Mouse (Mus musculus): Measurements from ENCODE around the gene Fam131a.
A peak's percentile ranks its signal among the peaks of the same experiment; 100 is the strongest.

Gene Fam131a

DNA sequence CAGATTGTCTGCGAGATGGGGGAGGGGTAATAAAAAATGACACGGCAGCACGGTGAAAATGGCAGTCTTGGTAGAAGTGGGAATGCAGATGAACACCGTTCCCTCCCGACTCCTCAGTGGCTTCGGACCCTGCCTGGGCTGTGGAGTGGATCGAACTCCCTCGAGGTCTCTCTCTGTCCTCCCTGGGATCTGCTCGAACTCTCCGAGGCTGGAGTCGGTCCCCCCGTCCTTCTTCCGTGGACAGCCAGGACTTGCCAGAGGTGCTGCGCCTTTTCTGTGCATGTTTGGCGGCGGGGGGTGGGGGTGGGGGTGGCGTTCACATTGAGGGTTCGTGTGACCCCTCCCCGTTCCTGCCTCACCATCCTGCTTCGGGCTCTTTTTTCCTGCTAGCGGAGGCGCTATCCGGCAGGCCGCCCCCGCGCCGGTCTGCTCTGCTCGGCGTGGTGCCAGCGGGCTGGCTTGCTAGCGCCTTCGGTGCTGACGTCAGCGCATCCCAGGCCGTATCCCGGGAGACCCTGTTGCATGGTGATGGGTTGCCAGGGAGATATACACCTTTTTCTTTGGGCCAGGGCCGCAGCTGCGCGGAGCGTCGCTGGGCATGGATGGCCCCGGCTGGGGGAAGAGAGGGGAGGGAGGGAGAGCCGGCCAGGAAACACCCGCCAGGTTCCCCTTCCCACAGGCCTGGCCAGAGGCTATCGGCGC lies 2.7 kb downstream of the Fam131a start:
- DNase-seq (ENCODE audit: low spot score in 2 of 2): no peak

DNA sequence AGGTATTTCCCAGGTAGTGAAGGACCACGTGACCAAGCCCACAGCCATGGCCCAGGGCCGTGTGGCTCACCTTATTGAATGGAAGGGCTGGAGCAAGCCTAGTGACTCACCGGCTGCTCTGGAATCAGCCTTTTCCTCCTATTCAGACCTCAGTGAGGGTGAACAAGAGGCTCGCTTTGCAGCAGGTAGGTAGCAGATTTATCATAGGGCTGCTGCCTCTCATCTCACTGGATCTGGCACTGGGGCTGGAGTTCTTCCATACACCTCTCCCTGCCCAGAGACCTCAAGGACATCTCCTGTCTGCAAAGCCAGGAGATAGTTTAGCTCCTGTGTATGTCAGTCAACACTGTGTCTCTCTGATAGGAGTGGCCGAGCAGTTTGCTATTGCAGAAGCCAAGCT lies 6.2 kb downstream of the Fam131a start:
- no peak for DNase-seq (ENCODE audit: low spot score in 2 of 2)

DNA sequence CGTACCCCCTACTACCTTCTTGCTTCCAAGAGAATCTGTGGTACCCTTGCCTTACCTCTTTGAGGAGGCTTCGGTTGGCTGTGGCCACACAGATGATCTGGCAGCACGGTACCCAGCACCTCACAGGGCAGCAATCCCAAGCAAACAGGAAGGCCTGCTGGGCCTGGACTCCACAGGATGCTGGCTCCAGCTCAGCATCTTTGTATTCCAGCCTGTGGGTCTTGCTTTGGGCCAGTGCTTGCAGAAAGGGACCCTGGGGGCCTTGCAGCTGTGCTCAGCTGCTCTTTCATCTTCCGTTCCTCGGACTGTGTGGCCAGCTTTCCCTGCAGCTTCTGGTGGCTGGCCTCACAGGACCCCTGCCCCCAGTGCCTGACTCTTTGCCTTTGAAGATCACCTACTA lies 7.0 kb downstream of the Fam131a start:
- DNase-seq (ENCODE audit: low spot score in 2 of 2): no peak

DNA sequence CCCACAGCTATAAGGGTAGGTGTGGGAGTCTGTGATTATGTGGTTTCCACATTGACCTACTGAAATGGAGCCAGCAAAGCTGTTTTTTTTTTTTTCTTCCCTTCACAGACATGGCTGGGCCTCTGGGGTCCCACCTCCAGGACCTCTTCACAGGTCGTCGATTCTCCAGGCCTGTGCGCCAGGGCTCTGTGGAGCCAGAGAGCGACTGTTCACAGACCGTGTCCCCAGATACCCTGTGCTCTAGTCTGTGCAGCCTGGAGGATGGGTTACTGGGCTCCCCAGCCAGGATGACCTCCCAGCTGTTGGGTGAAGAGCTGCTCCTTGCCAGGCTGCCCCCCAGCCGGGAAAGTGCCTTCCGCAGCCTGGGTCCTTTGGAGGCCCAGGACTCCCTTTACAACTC lies 8.3 kb downstream of the Fam131a start:
- DNase-seq (ENCODE audit: low spot score in 2 of 2): no peak

DNA sequence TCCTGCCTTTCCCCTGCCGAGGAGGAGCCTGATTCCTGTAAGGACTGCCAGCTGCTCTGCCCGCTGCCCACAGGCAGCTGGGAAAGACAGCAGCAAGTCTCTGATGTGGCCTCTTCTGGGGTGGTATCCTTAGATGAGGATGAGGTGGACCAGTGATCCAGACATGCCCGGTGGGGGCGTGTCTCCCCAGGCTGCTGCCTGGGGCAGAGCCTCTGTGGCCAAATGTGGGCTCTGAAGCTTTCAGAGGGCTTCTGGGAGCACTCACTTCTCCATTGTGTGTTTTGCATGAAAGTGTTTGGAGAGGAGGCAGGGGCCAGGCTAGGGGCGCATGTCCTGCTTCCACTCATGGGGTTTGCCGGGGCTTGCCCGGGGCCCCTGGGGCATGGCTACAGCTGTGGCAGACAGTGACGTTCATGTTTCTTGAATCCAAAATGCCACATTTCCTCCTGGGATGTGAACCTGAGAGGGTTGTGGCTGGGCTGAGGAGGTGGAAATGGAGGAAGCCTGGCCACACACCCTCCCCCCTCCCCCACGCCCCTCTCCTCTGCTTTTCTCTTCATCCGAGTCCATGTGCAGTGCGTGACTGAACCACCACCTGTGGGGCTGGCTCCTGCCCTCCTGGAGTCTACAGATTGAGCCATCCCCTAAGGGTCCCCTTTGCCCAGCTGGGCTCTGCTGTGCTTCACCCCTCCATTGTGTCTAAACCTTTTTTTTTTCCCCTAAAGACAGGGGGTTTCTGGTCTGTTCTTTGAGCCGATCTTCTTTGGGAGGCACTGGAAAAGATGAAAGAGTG lies 8.9 kb downstream of the Fam131a start:
- DNase-seq (ENCODE audit: low spot score in 2 of 2): no peak

DNA sequence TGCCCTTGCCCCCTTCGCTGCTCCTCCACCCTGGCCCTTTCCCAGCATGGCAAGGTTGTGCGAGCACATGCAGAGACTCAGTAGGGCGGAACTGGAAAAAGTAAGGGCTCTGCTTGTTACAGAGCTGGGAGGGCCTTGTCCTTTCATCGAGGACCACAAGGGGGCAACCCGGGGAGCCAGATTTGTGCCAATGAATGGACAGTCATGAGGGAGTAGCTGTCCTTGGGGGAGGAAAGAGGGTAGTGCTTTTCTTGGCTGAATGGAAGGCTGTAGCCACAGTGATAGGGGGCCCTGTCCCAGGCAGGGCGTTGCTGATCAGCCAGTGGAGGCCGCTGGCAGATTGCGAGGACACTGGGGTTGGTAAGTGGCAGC lies 9.5 kb downstream of the Fam131a start:
- peak in 1 of 2 experiments; percentile 34 for DNase-seq (ENCODE audit: low spot score in 2 of 2)

DNA sequence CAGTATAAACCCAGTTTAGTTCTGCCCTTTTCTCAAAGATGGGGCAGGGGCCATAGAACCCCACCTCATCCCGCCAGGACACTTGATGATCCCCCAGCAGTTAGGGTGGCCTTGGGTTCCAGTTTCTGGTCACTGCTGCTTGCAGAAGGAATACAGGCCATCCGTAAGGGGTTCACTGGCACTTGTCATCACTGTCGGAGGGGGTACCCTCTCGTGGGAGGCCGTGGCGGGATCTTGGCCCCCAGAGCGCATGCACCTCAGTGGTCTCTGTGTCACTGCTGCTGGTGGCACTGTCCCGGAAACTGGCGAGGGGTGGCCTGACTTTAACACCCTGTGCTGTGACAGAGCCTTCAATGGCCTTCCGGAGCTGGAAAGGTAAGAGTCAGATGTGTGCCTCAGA lies 10.0 kb downstream of the Fam131a start:
- DNase-seq (ENCODE audit: low spot score in 2 of 2): no peak

DNA sequence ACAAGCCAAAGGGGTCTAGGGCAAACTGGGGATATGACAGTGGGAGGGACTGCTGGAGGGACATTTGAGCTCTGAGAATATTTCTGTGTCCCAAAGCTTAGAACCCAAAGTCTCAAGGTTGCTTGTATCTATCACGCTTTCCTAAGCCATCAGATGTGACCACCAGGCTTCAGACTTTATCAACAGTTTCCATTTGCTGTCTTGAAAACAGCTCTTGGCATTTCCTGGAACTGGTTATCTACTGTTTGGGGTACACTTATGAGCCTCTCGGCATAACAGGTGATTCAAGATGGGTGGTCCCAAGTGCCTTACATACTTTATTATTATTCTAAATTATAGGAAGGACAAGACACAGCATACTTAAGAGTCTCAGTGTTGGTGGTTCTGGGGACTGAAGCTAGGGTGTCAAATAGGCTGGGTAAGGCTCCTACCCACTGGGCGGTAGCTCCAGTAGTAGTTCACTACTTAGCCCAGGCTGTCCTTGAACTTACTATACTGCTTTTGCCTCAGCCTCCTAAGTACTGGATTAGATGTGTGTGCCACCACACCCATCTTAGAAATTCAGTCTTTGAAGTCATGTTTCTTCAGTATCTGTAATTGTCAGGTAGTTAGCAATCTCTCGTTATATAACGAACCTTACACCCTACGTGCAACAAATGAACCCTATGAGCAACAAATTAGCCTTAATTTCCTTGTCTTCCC lies 10.8 kb downstream of the Fam131a start:
- no peak for DNase-seq (ENCODE audit: low spot score in 2 of 2)

DNA sequence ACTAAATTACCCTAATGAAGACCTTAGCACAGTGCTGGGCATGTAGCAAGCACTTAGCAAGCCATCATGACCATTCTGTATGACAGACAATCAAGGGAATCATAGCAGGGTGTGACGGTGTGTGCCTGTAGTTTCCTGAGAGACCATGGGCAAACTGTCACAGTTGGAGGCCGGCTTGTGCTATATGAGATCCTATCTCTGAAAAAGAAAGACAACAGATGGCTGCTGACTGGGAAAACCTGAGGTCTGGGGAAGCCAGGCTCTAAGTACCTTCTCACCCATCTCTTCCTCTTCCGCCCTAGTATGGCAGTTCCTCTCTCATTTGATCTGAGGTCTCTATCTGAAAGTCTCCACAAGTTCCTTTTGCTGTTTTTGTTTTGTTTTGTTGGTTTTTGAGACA lies 12.7 kb downstream of the Fam131a start:
- no peak for DNase-seq (ENCODE audit: low spot score in 2 of 2)

DNA sequence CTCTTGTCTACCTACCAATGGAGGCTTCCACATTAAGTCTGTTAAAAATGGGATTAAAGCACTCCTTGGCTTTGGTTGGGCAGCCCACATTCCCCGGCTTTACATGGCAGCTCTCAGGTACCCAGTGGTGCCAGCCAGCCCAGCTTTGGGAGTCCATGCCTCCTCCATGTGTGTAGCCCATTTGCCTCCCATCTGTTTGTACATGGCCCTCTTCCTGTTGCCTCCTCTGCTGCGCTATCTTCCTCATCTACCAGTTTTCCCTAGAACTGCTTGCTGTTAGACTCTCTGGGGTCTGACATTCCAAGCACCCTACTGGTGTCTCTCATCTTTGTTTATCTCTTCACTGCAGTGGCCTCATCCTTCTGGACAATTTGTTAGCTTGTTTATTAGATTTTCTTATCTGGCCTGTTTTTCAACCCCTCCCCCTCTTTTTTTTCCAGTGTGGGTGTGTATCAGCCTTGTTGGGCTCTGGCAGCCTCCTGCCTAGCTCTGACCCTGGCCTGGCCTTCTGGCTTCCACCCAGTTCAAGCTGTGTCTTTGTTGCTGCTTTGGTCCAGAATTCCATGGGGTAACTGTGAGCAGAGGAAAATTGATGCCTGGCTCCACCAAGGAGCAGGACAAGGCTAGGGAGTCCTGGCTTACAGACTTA lies 13.5 kb downstream of the Fam131a start:
- no peak for DNase-seq (ENCODE audit: low spot score in 2 of 2)

DNA sequence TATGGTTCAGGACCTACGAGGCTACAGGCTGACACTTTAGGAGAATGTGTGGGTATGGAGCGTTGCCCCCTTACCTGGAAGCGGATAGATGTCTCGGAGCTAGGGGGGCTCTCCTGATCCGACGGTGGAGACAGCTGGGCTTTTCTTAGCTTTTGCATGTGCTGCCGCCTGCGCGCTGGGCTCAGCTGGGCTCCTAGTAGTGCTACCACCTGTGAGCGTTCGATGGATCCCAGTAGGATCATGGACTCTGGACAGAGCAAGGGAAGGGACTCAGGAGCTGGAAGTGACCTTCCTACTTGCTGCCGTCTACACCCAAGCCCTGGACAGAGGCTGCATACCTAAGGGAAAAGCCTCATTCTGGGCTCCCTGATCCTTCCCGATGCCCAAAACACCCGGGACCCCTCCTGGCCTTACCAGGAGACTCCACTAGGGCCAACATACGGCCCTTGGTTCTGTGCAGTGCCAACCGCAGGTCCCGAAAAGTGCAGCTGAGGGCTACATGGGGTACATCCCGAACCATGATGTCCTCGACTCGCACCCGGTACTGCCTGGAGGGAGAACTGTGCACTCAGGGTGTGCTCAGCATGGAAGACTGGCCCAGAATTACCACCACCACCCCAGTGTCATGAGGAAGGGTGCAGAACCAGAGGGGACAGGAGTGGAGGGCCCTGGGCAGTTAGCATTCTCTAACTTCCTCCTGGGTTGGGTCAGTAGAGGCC lies 15.3 kb downstream of the Fam131a start:
- no peak for DNase-seq (ENCODE audit: low spot score in 2 of 2)

DNA sequence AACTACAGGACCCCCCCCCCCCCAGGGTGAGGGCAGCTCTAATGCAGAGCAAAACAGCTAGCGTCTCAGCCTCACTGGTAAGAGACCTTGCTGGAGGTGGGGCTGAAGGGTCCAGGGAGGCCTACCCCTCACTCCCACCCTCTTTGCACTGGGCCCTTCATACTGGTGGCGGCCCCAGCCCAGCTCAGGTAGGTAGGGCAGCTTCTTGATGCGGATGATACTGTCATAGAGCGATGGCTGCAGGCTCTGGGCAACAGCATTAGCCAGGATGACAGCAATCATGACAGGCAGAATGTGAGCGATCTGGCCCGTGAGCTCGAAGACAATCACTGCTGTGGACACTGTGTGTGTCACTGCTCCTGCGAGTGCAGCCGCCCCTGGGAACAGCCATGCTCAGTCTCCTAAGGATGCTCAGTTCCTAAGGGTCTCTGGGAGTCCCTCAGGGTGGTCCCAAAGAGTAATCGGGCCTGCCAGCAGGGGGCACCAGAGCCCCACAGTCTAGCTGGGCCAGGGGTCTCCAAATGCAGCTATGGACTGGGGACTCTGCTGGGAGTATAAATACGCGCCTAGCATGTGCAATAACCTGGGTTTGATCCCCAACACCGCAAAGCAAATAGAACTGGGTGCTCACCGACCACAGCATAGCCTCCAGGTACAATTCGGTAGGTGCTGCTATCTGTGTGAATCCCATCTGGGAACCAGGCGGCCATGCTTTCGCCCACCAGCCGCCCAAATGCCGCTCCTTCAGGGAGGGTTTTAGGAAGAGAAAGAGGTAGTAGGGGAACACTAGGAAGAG lies 16.1 kb downstream of the Fam131a start:
- peak in 1 of 2 experiments; percentile 21 for DNase-seq (ENCODE audit: low spot score in 2 of 2)

DNA sequence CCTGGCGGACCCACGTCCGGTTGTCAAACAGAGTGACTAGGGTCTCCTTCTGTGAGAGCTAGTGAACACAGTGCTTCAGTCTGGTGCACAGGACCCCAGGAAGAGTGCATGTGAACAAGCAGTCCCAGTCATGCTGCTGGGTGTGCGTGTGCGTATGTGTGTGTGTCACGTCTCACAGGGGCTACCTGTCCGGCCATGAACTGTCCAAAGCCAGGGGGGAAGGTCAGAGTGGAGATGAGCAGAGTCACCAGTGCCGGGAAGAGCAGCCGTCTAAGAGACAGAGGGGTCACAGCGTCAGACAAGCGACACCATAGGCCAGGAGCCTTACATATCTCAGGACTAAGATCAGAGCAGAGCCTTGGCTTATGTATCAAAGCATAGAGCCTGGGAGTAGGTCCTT lies 17.3 kb downstream of the Fam131a start:
- no peak for DNase-seq (ENCODE audit: low spot score in 2 of 2)

DNA sequence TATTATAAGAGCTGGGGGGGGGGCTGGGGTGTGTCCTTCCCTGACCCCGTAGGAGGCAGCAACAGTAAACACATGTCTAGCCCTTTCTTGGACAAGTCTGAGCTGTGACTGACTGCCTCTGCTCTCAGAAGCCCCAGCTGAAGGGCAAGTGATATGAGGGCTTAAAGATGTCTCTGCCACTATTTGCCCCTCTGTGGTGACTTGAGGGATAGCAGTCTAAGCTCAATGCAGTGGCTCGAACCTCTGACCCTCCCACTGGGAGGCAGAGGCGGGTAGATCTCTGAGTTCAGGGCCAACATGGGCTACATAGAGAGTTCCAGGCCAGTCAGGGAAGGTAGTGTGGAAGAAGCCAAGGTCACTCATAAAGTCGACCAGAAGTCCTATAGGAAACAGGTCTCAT lies 17.8 kb downstream of the Fam131a start:
- DNase-seq (ENCODE audit: low spot score in 2 of 2): no peak

DNA sequence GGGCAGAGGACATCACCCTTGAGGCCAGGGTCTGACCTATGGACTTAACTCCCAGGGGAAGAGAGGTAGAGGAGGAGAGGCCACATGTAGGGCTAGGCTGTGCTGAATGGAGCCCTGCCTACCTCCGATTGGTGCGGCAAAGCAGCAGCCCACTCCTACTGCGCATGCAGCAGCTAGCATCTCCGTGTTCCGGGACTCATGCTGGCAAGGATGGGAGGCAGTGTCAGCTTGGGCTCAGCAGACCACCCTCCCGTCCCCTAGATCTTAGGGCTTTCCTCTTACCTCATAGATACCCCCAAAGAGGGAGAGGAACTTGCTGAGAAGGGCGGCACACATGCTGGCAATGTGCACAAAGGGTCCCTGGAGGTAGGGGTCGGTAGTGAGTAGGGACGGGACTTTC lies 19.1 kb downstream of the Fam131a start:
- no peak for DNase-seq (ENCODE audit: low spot score in 2 of 2)

DNA sequence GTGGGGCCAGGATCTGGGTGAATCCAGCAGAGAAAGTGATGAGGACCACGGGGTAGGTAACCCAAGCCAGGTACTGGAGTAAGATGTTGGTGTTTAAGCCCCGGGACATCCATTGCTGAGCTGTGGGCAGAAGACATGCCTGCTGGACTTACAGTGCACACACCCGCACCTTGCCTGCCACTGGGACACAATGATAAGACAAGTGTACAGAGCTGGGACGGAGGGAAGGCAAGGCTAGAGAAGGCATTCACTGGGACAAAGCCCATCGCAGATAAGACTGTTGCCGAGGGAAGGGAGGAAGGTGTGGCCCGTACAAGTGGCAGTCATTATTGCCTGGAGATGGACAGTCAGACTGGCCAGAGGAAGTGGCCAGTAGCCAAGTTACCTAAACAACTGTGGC lies 19.8 kb downstream of the Fam131a start:
- DNase-seq (ENCODE audit: low spot score in 2 of 2): no peak

DNA sequence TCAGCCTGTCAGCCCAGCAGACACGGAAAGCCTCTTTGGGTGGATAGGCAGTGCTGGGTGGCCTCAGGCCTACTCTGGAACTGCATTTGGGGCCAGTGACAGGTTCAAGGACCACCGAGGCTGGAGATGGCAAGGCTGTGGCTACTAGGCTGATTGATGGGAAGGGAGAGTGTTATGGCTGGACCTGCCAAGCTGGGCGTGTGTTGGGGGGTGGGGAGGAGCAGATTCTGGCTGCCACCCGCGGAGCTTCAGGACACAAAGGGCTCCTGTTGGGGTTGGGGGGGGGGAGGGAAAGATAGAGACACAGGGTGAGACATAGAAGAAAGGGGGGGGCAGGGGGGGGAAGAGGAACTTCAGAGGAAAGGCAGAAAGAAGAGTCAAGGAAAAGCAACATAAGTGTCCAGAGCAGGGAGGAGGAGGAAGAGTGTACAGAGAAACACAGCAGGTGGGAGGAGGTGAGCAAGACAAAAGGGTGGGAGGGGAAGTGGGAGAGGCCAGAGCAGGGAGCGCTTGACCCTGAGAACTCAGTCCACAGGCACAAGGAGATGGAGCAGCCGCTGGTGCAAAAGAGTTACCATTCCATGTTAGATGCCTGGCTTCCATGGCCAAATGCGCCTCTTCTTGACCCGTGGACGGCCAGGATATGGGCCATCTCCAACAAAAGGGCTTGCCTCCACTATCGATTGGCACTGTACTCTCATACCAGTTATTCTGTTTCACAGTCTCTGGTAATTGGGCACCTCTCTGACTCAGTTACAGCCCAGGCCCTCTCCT lies 21.5 kb downstream of the Fam131a start:
- no peak for DNase-seq (ENCODE audit: low spot score in 2 of 2)

DNA sequence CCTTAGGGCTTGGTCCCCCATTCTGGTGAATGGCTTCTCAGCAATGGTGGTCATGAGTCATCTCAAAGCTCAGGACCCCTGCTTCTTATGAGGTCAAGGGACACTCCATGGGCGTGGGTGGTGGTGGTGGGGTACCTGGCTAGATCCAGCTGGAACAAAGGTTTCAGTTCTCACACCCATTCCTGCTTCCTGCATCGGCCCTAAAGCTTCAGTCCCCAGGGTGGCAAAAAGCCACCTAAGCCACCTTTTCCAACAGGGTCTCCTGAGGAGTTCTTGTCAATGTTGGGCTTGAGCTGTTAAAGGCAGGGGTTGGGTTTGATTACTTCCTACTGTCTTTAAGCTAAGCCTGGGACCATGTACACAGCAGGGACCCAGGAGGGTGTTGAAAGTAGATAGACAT lies 22.1 kb downstream of the Fam131a start:
- DNase-seq (ENCODE audit: low spot score in 2 of 2): no peak

DNA sequence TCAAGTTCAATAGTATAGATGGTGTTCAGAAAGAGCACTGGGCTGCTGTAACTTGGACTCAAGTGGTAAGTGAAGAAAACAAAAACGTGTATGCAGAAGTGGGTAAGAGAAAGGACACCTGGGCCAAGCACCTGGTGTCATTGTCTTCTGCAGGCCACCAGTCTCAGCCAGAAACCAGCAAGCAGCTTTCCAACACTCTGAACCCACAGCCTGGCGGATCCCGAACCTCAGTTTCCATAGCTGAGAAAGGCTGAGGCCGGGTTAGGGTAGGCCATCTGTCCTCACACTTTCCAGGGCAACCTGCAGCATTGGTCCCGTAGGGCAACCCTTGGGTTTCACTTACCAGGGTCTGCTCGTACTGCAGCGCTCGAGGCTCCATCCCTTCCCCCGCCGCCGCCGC lies 22.5 kb downstream of the Fam131a start:
- no peak for DNase-seq (ENCODE audit: low spot score in 2 of 2)
